Mouse (Mus musculus) right cerebral cortex, postnatal 25 days (tissue): ENCODE data around the gene Bmi1.

Source experiments
- DNase-seq: peaks from one replicate; pipeline ENCODE4 v3.0.0; 2022

Bmi1 gene

DNA sequence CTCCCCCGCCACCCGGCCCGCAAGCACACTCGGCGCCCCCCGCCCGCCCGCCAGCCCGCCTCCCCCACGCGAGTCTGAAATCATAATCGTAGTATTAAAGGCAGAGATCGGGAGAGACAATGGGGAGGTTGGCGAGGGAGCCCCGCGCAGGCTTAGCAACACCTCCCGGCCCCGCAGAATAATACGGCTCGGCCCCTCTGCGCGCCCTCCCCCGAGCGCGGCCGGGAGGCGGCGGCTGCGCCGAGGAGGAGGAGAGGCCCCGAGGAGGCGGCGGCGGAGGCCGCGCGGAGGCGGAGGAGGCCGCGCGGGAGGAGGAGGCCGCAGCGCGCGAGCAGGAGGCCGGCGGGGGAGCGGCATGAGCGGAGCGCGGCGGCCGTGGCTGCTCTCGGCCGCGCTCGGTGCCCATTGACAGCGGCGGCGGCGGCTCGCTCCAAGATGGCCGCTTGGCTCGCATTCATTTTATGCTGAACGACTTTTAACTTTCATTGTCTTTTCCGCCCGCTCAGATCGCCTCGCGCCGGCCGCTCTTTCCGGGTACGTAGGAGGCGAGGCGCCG, at the start of gene Bmi1:
TSS of gene Bmi1 (plus strand) at position 83 of the 556 bp plus-strand sequence.
- DNase-seq = peak; percentile 68

DNA sequence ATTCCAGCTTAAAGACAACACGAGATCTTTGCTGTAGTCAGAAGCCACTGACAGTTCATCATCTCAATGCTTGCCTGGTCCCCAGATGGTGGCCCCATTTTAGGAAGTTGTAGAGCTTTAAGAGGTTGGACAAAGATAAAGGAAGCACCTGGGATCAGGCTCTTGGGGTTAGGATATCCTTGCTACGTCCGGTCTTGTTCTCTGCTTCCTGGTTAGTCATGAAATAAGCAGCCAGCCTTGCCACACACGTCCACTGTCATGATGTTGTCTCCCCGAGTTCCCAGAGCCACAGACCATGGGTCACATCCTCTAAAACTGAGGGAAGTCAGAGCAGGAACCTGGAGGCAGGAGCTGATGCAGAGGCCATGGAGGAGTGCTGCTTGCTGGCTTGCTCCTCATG, 46.3 kb upstream of the Bmi1 start:
- DNase-seq = no peak

DNA sequence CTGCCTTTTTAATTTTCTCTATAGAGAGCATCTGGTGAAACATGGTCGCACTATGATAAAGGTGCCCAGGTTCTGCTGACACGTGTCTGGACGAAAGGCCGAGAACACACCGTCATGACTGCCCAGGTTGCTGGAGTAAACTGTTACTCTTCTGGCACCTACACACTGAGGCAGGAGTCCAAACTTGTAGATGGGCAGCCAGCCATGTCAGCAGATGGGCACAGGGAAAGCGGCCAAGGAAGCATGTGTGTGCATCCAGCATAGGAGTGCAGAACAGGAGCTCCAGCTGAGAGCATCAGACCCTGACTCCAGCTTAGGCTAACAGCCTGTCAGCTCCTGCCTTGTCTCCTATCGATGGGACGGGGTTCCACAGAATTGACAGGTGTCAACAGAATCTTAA, 41.8 kb upstream of the Bmi1 start:
- DNase-seq = peak; percentile 82

DNA sequence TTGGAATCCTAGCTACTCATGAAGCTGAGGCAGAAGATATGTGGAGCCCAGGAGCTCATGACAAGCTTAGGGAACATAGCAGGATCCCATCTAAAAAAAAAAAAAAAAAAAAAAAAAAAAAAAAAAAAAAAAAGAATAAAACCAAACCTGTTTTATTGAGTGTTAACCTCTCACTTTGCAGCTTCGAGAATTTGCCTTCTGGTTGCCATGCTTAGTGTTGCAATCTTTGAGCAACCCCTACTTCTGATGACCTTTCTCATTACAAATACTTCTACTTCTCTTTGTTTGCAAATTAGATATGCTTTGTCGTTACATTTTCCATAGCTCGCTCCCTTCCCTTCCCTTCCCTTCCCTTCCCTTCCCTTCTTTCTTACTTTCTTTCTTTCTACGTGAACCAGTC, 28.3 kb upstream of the Bmi1 start:
- no peak for DNase-seq

DNA sequence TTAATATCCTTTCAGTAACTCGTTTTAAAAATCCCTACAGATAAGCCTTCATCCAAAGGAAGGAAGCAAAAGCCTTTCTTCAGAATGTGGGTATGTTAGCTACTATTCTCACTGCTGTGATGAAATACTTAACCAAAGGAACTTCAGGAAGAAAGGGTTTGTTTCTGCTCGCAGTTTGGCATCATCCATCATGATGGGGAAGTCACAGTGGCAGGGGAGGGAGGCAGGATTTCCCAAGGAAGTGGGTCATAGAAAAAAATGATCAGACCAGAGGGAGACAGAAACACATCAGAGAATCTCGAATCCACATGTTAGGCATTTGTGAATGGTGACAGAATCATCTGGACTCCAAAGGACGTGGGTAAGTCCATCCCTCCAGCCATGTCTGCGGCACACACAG, 22.0 kb upstream of the Bmi1 start:
- DNase-seq = no peak

DNA sequence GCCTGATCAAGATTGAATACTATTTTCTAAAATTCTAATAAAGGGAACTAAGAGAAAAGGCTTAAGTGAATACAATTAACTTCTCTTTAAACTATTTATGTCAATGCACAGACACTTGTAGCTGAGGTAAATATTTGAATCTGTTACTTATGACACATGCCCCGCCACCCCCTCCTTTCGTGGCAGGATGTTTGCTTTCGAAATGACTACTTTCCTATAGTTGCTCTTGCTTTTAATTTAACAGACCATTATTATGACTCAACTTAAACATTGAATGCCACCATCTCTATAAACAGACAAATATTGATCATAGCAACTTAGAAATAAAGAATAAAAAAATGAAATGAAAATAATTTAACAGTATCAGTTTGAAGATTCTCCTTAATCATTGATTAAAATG, 12.8 kb upstream of the Bmi1 start:
- no peak for DNase-seq

DNA sequence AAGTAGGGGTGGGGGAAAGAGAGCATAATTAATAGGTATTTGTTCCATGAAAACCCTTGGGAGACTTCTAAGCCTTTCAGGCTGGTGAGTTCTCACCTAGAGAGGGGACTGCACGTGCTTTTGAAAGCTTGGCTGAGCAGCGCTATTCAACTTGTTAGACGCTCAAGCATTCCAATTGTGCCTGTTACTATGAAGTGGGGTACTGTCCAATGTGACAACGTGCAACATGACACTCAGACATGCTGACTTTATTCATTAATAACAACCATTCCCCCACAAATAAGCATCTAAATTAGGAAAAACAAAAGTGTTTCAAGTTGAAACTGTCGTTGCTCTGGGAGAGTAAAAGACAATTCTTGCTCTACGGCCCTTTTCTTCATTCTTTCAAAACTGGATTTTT, 5.8 kb upstream of the Bmi1 start:
- no peak for DNase-seq

DNA sequence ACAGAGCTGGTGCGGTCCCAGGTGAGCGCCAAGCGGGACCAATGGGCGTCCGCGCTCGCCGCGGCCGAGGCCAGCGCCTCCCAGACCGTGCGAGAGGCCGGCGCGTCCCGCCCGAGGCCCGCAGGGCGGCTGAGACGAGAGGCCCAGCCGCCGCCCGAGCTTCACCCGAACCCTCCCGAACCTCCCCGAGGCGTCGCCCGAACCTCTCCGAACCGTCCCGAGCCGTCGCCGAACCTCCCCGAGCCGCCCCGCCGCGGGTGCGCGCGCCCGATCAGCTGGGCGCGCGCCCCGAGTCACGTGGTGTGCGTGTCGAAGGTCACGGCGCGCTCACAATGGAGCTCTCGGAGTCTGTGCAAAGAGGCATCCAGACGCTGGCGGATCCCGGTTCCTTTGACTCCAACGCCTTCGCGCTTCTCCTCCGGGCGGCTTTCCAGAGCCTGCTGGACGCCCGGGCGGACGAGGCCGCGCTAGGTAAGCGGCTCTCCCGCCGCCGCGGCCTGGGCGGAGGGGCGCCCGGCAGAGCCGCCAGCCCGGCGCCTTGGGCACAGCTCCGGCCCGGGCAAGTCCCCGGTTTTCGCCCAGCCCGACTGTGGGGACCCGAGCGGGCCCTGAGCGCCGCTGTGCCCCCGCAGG, 4.6 kb upstream of the Bmi1 start, which contains the start of gene Commd3:
TSS of gene Commd3 (plus strand) at position 252 of the 633 bp plus-strand sequence.
- peak; percentile 94 for DNase-seq

DNA sequence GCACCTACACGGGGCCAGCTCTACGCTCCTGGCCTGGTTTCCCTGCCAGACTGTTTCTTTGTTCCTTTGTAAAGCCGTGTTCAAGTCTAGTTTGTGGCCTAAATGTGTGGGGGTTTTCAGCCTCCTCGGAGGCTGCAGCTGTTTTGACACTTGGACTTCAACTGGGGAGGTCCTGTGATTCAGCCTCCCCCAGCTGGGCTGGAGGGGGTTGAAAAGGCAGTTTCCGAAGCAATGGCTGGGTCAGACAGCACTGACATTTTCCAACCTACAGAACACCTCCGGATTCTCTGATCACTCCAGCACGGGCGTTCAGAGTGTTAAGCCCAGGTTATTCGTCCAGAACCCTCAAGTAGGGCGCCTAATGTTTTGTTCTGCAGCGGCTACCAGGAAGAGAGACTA, 4.1 kb upstream of the Bmi1 start:
- DNase-seq = no peak

DNA sequence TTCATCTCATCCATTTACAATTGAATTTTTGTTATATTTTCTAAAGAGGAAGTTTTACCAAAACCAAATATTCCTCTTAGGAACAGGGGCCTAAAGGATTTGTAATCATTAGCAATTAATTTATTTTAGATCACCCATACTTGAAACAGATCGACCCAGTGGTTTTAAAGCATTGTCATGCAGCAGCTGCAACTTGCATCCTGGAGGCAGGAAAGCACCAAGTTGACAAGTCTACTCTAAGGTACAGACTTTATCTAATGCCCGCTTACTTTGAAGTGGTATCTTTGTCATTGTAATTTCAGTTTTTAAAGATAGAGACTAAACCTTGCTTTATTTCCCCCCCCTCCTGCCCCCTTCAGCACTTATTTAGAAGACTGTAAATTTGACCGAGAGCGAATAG, 3.1 kb upstream of the Bmi1 start:
- DNase-seq = no peak

DNA sequence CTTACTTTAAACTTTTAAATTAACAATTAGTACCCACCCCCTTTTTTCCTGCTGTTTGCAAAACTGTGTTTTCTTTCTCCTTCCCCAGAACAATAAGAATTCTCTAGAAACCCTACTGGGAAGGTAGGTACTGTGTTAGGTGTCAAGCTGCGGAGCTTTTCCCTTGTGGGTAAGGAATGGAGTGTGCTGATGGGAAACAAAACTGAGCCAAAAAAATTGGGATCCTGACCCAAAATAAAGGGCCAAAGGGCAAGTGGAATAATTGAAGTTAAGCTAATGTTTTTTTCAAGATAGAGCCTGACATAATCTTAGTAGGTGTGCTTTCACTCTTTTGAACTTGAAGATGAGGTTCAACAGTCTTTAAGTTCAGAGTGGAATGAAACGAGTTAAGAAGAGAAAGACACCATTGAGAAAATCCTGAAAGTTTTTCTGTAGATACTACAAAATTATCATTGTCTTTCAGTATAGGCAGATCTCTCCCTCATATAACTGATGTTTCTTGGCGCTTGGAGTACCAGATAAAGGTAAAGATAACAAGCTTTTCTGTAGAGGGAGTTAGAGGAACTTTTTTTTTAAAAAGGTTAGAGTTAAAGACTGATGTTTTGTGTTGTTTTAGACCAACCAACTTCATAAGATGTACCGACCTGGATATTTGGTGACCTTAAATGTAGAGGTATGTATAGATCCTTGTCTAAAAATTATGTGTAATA, 2.5 kb upstream of the Bmi1 start:
- no peak for DNase-seq

DNA sequence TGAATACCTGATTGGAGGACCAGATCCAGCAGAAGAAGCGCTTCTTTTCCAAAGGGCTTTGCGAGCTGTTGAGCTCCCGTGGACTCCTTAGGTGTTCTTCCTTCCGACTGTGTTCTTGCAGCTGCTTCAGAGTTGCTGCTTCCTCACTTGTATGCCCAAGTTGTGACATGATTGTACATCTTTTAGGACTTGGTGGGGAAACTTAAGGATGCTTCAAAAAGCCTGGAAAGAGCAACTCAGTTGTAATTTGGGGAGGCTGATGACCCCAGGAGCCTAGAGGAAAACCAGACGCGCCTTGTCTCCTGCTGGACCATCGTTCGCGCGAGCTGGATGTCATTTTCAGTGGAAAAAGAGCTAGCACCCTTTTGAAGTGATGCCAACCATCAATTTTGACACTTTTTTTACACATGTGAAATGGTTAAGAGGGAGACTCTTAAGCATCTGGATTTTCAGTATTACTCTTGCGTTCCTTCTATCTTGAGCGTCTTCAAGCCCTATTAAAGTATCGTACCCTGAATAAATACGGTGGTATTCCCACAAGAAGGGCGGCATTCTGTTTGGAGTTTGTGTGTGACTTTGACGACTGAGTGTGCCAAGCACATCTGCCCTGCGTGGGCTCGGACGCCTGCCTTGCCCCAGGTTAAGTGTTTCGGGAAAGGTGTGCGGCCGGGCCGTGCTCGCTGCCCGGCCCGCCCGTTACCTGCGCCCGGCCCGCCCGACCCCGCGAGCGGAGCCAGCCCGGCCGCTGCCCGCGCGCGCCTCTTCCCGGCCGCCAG, 949 bp upstream of the Bmi1 start:
- DNase-seq = no peak

DNA sequence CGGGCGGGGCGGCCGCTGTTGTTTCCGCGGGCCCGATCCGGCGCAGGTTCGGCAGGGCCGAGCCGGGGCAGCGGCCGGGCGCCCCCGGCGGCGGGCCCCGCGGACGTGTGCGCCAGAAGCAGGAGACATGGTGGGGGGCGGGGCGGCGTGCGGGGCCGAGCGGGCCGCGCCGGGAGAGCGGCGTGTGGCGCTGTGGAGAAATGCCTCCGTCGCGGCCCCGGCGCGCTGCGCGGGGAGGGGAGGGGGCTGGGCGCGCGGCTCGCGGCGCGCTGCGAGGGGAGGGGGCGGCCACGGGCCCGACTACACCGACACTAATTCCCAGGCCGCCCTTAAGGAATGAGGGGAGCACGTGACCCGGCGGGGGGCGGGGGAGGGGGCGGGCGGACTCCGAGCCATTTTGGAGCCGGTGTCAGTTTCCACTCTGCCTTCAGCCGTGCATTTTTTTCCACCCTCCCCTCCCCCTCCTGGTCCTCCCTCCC, 322 bp upstream of the Bmi1 start:
- DNase-seq = peak; percentile 78

DNA sequence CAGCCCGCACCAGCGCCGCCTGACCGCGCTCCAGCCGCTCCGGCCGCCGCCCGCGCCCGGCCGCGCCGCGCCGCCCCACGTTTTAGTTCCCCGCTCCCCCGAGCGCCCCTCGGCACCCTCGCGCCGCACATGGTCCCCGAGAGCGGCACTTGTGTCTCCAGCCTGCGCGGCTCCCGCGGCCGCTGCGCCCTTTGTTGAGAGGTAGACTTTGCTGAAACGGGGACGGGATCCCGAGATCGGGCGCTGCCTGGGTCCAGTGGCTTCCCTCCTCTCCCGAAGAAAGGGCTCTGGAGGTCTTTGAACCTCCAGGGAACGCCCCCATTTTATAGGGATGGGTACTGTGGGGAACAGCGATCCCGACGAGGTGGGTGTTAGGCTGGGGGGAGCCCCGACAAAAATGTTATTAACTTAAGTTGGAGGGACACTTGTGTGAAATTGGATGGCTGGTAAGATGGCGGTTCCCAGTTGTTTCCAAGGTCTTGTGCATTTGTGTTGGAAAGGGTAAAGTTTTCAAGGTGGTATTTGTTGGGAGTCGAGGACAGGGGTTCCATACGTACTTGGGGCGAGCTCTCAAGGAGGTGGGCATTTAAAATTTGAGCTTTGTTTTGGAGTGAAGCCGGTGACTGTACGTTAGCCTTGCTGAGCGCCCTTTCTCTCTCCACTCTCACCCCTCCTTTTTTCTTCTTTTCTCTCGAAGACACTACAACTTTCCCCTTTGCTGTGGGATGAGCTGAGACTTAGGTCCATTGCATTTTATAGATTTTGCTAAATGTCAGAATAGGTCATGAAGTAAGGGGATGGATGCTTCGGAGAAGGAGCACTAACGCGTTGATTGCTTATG, 1.0 kb downstream of the Bmi1 start:
- DNase-seq = peak; percentile 65

DNA sequence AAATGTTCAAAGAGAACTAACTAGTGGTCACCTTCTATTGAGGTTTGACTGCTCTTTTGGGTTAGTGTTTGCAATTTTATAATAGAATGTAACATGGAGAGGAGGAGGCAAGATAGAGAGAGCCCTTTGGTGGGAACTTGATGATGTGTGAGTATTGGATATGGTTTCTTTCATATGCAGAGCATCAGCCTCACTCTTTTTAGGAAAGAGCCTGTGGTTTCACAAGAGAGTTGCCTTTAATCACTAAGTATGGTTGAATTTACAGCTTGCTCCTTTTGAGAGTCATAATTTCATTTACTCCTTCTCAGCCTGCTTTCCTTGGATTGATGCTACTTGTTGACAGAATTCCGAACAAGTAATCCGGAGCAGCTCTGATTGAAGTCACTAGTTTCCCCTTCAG, 2.9 kb downstream of the Bmi1 start:
- DNase-seq = no peak

DNA sequence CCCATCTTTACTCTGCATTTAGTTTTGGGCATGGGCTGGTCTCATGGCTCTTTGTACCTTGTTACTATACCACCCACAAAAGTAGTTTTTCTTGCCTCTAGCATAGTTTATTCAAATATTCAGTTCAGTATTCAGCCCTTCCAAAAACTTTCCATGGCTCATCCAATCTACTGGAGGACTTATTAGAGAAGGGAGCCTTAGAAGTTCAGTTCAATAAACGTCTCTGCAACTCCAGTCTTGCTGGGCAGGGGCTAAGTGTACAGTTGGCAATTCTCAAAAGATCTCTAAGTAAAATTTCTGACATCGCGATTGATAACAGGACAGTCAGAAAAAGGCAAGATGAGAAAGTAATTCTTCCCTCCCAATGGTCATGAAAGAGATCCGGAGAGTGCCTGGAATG, 3.7 kb downstream of the Bmi1 start:
- no peak for DNase-seq

DNA sequence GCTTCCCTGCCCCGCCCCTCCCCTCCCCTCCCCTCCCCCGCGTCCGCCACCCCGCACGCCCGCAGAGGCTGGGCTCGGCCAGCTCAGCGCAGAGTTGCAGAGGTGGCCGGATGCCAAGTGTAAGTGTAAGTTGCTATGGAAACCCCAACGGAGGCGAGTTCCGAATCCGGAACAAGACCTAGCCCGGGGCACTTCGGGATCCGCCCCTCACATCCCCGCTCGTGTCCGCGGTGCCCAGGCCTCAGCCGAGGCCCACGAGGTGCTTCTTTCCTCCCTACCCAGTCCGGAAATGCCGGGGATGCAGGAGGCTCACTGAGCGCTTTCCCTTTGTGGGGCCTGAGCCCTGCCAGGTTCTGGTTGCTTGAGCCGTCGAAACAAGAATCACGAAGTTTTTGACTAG, 4.1 kb downstream of the Bmi1 start:
- DNase-seq = no peak

DNA sequence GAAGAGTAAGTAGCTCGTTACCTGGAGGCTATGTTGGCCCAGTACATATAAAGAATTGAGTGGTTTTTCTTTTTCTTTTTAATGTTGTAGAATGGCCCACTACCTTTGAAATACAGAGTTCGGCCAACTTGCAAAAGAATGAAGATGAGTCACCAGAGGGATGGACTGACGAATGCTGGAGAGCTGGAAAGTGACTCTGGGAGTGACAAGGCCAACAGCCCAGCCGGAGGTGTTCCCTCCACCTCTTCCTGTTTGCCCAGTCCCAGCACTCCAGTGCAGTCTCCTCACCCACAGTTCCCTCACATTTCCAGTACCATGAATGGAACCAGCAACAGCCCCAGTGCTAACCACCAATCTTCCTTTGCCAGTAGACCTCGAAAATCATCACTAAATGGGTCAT, 7.2 kb downstream of the Bmi1 start:
- no peak for DNase-seq

DNA sequence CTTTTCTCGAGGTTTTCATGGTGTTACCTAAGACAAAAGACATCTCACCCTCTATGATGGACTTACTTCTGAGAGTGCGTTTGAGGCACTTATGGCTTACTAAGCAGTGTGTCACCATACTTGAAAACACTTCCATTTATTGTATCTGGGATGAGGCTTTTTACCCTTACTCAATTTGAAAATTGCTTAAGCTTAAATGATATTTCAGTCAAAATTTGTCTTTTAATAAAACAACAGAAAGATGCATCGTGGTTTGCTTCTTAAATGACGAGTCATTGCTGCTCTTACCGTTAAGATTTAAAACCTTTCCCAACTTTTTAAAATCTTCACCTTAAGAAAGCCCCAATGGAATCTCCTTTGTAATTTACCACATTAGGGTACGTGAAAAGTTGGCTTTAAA, 9.6 kb downstream of the Bmi1 start:
- DNase-seq = no peak

DNA sequence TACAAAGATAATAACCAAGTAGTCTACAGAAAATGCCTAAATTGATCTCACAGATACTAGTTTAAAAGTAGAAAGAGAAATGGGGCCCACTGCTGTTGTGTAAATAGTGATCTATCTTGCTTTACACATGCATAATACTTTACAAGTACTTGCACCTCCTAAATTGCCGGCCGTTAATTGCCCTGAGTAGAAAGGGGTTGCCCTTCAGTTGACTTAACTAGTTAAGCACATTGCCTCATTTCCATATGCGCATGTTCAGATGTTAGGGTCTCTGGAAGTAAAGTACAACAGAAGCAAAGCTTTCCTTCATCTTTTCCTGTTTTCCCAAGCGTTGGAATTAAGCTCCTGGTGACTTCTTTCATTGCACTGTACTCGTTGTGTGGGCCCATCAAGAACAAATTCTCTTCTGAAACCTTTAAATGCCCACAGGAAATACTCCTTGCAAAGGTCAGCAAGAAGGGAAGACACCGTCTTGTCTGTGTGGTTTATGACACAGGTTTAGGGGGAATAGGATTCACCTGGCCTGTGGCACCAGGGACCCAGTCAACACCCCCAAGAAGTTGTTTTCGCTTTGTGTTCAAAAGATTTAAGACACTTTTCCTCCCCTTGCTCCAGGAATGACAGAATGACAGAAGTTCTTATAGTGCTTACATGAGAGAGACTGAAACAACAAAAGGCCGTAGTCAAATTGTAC, 10.2 kb downstream of the Bmi1 start:
- DNase-seq = no peak

DNA sequence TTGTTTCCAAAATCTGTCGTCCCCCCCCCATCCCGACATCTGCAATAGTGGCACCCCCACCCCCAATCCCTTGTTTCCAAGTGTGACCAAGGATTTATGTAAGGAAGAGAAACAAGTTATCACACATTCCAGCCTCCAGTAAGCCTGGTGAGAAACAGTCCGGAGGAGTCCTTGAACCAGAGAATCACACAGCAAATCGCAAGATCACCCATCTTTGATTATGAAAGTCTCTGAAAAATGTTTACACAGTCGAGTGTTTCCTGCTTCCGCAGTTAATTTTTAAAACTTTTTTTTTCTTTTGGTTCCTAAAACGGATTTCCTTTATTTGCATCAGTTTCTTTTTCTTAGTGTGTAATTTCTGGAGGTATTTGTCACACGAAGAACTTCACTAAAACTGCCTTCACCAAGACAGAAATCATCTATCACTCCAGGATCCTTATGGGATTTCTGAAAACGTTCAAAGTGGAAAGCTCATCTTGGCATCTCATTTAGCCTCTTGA, 10.9 kb downstream of the Bmi1 start:
- no peak for DNase-seq

DNA sequence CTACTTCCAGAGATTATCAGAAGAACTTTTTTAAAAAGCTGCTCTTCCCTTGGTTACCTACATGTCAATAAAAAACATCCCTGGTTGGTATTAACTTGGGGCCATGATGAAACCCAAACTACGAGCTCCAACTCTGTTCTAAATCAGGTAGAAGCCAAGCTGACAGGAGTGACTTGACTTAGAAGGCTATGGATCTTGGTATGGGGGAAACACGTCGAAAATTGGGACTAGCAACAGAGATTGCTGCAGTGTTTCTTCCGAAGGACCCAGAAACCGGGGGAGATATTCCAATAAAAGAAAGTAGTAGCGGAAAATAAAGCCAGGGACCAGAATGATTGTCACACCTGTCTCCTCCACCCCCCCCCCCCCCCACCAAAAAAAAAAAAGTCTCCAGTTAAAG, 11.5 kb downstream of the Bmi1 start:
- no peak for DNase-seq
